Mouse (Mus musculus) megakaryocyte, embryonic 14.5 days (primary cell): ENCODE data around the gene Treml2.
"Not testable (repeated sequence)": the region's sequence is repeated elsewhere in the genome, so short reads cannot be mapped to it uniquely, and the experiment has no call there.

Experiments
- FLI1 ChIP-seq: IDR thresholded peaks from 2 replicates; pipeline ENCODE4 v1.6.1; 2012; ENCODE audit warnings: low read length, inconsistent platforms, mixed read lengths
- GATA1 ChIP-seq: IDR thresholded peaks from 3 replicates; pipeline ENCODE4 v1.6.1; 2012; ENCODE audit warnings: mixed read lengths, low read length, inconsistent platforms, borderline replicate concordance

DNA sequence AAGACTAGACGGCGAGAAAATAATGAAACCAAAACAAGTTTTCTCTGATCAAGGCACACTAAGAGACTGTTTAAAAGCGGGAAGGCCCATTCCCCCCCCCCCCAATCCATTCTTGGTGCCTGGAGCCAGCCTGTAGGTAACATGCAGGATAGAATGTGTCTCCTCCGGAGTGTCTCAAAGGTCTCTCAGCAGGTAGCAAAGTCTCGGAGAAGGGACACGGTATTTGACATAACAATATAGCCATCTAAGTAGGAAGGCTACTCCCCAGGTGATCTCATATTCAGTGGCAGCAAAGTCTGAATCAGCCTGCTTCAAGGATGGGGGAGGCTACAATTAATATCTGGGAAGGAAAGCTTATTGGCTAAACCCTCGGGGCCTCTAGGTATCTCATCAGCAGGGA is 53.7 kb downstream of the Treml2 start:
- TF ChIP-seq GATA1, FLI1: not testable (repeated sequence)
